Mouse (Mus musculus) left cerebral cortex, postnatal 36 days (tissue): Measurements from ENCODE around the gene Ciita. TPM values are rescaled to one million over a fixed set of nuclear protein-coding genes. Genes with fewer than 3 reads are reported as not detected.

ENCODE experiments used
- DNase-seq, 2 experiments: peaks; one replicate each; pipeline ENCODE4 v3.0.0; 2021 to 2022; ENCODE audit warnings: low spot score in 2 of 2, mixed read lengths in 1 of 2
- intact Hi-C: fragments of 180-260 bp; cut with DNase I; formaldehyde crosslinking; loops from one replicate; pipeline ENCODE4 v1.15.1; 2025
- total RNA-seq, 2 experiments: library from RNA; stranded (reverse); gene quantifications; 2 replicates each; pipeline ENCODE4 v1.2.3; 2021

Ciita gene
- total RNA-seq, 2 experiments from 2014 or later, result 0.14 TPM; not detected in 1

DNA sequence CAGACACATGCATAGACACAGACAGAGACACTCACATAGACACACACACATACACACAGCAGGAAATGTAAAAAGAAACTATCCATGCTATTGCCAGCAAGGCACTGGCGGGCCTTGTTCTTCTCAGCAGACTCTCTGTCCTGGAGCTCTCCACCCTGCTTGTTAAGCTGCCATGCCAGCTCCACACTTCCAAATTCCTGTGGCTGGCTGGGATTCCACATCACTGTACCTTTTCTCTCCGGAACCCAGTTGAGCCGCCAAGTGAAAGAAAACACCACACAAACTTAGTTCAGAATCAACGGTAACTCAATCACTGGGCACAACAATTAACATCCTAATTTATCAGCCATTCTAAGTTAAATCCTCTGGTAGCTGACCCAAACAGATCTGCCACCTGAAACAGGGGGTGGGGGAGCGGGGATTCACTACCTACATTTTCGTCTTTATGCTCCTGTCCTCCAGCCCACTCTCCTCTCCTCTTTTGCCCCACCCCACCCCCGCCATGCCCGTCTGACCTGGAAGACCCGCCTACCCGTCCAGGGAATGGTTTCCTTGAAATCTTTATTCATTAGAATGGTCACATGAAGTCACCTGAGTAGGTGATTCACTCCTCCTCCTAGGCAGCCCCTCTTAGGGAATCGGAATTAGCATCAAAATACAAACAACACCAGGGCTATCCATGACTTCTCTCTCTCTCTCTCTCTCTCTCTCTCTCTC, 12.3 kb upstream of the Ciita start:
- intact Hi-C loops, result no loop called here
- DNase-seq, result no peak

DNA sequence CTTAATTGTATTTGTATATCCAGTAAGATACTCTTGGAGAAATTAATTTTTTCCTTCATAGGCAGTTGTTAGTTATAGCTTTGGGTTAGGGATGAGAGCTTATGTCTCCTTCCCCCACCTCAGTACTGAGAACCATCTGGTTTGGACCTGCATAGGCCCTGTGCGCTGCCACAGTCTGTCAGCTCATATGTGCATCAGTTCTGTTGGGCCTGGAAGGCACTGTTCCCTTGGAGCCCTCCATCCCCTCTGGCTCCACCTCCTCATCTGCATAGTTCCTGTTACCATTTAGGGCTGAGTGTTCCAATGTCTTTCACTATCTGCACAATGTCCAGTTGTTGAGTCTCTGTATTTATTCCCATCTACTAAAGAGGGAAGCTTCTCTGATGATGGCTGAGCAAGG, 11.7 kb upstream of the Ciita start:
- intact Hi-C loops, result no loop called here
- DNase-seq, result no peak

DNA sequence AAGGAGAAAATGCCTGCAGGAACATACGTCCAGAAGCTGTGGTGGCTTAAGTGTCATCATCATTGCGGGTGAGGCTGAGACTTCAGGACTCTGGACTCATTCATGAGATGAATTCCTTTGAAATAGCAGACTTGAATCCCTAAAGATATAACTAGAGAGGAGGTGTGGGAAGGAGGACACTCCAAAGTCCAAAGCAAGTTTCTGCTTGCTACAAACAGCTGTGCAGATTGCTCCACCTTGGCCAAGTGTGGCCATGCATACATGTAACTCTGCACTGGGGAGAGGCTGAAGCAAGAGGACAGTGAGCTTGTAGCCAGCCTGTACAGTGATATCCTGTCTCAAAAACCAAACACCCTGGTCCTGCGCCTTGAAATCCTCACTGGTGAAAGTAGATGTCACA, 7.9 kb upstream of the Ciita start:
- no peak for DNase-seq
- intact Hi-C loops, result no loop called here

- intact Hi-C loops, result no loop called here
- DNase-seq, result no peak
Observed at GRCm38 (mm10) chr16:10474956-10475355, 4.9 kb upstream of the Ciita start.

GRCm38 (mm10) chr16:10475919-10476318, 3.9 kb upstream of the Ciita start:
- no peak for DNase-seq
- intact Hi-C loops, result no loop called here

GRCm38 (mm10) chr16:10482343-10482742, 2.5 kb downstream of the Ciita start:
- no peak for DNase-seq
- intact Hi-C loops, result no loop called here

DNA sequence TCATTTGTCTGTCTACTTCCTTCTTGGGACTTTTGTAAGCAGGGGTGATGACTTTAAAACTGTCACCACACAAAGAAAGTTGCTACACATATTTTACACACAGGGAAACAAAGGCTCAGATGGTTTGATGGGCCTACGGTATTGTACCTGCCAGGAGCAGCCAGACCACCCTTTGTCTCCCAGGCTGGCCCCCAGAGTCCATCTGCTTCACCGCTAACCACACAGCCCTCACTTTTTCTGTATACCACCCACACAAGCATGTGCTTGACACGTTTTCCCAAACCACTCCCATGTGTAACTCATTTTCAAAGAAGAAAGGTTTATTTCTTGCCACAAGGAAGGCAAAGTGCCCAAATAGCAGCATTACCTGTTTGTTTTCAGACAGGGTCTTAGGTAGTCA, 7.1 kb downstream of the Ciita start:
- intact Hi-C loops, result no loop called here
- no peak for DNase-seq

- DNase-seq, result no peak
- intact Hi-C loops, result no loop called here
Observed at GRCm38 (mm10) chr16:10487895-10488493, 8.1 kb downstream of the Ciita start.

DNA sequence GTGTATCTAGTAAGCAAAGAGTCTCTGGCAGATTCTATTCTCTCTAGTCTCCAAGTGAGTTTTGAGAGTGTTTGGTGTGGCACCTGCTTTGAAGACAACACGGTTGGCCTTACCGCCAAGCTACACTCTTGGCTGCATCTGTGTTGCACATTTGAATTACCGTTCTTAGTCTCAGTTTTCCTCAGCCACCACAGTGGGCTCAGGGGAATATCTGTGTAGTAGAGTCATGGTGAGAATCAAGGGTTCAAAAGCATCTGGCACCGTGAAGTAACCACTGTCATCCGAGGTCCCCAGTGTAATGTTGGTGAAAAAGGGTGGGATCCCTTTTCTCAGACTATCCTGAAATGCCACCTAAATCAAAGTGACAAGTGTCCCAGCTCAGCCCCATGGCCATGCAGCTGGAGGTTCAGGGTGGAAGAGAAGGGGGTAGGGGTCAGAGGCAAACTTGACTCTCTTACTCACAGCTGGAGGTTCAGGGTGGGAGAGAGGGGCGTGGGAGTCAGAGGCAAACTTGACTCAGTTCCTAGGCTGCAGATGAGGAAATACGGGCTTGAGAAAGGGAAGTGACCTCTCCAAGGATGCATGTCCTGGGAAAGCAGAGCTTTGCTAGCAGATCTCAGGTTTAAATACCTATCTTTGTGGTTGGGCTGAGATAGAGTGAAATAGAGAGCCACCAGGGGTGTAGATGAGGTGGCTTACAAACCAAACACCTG, 9.1 kb downstream of the Ciita start:
- intact Hi-C loops, result no loop called here
- DNase-seq, result no peak

DNA sequence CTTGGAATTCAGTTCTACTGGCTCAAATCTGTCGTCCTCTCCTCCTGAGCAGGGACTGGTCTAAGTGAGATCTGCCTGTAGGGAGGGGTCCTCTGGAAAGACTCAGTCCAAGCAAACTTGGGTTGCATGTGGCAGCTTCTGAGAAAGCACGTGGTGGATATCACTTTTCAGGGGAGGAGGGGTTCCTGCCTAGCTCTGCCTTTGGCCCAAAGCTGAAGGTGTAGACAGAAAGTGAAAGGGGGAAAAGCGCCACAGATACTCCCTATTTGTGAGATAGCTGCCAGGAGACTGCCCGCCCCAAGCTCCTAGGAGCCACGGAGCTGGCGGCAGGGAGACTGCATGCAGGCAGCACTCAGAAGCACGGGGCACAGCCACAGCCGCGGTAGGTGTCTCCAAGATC, 9.6 kb downstream of the Ciita start:
- DNase-seq, result no peak
- intact Hi-C loops, result no loop called here

DNA sequence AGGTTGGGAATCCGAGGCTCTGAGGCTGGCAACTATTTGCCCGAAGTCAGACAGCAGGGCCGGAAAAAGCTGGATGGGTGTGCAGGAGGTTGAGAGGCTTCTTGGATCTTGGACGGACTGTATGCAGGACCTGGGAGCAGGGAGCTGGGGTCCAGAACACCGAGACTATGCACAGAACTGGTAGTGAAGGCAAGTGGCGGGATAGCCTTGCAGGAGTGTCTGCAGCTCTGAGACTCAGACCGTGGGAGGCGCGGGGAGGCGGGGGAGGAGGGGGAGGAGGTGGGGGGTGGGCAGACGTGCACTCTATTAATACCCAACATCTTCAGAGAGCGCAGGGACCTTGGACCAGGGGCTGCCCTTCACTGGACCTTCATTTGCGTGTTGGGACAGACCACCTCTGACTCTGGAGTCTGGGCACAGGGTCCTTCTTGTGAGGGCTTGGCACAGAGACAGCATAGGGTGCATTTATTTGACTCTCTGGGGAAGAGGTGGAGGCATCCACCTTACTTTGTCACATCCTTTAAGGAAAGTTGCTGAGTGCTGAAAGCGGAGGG, 10.1 kb downstream of the Ciita start:
- intact Hi-C loops, result no loop called here
- no peak for DNase-seq

DNA sequence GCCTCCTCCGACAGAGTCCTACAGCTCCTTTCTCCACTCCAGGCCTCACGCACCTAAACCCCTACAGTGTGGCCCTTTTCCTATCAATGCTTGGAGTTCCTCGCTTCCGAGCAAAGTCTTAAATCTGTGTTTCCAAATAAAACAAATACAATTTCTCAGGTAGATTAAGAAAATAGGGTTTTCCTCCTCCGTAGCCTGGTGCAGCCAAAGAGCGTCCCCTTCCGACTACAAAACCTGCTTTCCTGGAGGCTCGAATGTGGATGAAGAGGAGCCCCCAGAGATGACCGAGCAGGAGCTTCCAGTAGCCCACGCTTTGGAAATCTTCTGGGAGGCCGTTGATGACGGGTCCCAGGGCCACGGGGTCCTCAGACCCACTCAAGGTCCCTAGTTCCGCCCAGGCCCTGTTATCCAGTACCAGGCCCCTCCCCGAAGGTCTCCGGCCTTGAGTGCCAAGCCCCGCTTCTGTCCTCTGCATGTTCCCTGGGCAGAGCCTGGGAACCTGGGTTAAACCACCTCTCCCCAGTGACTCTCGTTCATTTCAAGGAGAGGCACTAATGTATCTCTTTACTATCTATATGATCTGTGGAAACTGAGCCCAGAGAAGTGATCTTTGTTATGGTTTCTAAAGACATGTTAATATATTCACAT, 10.8 kb downstream of the Ciita start:
- DNase-seq, result no peak
- intact Hi-C loops, result no loop called here

DNA sequence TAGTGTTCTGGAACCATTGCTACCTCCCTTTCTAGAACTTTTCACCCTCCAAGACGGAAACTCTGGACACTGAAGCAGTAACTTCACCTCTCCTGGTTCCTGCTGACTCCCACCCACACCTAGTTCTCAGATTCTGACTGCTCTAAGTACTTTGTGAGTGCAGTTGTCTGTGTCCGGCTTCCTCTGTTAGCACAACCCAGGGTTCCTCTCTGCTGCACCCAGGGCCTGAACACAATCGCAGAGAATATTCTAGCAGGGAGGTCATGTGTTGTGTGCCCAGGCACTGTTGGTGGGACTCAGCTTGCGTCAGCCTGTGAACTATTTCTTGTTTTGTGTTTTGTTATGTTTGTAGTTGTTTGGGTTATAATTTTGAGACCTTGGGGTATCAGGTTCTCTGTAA, 11.9 kb downstream of the Ciita start:
- intact Hi-C loops, result no loop called here
- no peak for DNase-seq

- intact Hi-C loops, result no loop called here
- no peak for DNase-seq
Observed at GRCm38 (mm10) chr16:10492587-10492986, 12.7 kb downstream of the Ciita start.

GRCm38 (mm10) chr16:10495824-10496298, 16.0 kb downstream of the Ciita start:
- intact Hi-C loops, result no loop called here

DNA sequence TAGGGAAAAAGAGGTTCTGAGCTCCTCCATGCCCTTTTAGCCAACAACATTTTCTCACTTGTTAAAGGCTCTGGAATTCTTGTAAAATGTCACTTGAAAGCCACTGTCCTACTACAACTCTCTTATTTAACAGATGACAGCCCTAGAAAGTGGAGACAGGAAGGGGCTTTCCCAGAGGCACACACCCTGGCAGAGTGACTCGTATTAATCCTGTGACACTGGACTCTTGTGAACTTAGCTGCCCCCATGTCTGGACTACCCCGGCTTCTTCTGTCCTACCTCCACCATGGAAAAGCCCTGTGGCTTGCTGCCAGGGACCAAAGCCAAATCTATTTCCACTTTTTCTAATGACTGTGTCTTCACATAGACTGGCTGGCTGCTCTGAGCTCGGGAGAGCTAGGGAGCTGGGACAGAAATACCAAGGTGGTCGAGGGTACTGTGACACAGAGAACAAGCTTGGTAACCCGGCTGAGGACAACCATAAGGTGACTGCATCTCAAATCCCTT, 18.3 kb downstream of the Ciita start:
- intact Hi-C loops, result no loop called here

More at GRCm38 (mm10) chr16:10495824-10496298, 16.0 kb downstream of the Ciita start:
- DNase-seq, result no peak

GRCm38 (mm10) chr16:10499122-10499521, 19.3 kb downstream of the Ciita start:
- no peak for DNase-seq
- intact Hi-C loops, result no loop called here

More for the DNA sequence above, 18.3 kb downstream of the Ciita start:
- no peak for DNase-seq

DNA sequence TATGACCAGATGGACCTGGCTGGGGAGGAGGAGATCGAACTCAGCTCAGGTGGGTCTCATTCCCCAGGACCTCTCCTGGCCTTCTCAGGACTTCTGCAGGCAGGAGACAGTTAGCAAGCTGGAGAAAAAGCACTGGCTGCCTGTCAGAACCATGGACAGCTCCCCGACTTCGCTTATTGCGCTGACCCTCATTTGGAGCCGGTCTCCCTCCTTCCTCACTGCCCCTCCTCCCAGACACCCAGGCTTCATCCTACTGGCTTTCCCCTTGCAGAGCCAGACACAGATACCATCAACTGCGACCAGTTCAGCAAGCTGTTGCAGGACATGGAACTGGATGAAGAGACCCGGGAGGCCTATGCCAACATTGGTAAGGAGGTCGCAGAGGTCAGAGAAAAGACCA, 22.0 kb downstream of the Ciita start:
- DNase-seq, result no peak
- intact Hi-C loops, result no loop called here

DNA sequence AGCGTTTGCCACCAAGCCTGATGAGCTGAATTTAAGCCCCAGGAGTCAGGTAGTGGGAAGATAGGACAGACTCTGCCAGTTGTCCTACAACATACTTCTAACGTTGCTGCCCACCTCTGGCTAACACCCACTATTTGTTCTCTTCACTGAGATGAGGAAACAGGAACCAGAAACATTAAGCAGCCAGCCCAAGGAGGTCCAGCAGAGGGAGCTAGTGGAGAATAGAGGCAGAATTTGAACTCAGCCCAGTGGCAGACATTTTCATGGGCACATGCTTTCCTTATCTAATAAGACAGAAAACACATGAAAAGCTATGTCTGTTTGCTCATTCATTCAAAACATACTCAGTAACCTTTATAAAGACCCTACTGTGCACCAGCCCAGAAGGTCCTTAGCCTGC, 23.2 kb downstream of the Ciita start:
- DNase-seq, result no peak
- intact Hi-C loops, result no loop called here

DNA sequence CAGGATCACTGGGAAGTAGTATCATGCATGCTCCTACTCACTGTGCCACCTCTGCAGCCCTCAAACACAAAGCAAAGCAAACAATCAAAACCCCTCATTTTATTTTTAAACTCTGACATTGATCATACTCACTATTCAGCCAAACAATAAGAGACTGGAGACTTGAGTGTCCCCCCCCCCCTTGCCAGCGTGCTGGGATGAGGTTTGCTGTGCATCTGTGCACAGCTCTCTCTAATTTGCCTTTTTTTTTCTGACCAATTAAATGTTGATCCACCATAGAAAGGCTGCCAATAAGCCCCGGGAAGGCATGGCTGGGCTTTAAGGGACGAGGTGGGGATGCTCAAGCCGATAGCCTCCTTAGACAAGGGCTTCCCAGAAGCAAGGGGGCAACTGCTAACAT, 27.6 kb downstream of the Ciita start:
- intact Hi-C loops, result no loop called here
- DNase-seq, result no peak
